Mouse (Mus musculus) CH12F3 (cell line): ENCODE measurements around the gene Set.

Experiments used
- in situ Hi-C: fragments of 300-500 bp; cut with MboI; formaldehyde crosslinking; loops from 2 replicates; pipeline ENCODE4 v1.14.3; 2020; ENCODE audit warnings: low sequenced_read_pairs

Gene Set

GRCm38 (mm10) chr2:30084632-30085031 is 27.5 kb downstream of the Set start:
- in situ Hi-C loops, result no loop called here

GRCm38 (mm10) chr2:30087310-30087709 is 30.1 kb downstream of the Set start:
- in situ Hi-C loops, result no loop called here

- in situ Hi-C loops, result no loop called here
Observed at GRCm38 (mm10) chr2:30091521-30091920, 34.3 kb downstream of the Set start.

- in situ Hi-C loops, result no loop called here
Observed at GRCm38 (mm10) chr2:30092280-30092918, 35.2 kb downstream of the Set start.

DNA sequence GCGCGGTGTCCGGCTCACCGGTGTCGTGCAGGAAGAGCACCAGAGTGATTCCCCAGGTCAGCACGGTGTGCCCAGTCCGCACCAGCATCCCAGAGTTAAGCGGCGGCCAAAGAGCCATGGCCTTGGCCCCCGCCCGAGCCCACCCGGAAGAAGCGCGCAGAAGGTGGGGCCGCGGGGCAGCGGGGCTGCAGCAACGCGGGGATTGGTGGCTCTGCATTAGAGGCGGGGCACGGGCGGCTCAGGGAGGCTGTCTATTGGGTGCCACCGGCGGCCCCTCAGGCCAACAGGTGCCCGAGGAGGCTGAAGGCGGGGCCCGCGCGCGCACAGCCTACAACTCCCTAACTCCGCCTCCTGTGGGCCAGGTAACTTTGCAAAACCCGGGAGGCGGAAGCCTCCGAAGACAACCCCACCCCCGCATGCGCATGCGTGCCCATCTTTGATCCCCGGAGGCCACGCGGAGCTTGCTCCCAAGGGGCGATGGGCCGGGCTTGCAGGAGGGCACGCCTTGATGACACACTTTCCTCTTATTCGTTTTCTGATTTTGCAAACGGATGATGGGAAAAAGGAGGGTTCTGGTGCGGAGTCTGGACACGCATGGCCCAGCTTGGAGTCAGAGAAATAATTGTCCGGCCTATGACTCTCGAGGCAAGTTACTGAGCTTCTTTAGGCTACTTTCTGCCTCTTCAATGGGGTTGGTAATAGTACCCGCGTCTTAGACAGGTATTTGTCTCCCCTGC is 36.5 kb downstream of the Set start, which contains the start of gene Zdhhc12:
Zdhhc12 (minus strand) TSS at position 178 of the 737 bp plus-strand sequence.
- in situ Hi-C loops, result no loop called here

GRCm38 (mm10) chr2:30094208-30094588 is 37.0 kb downstream of the Set start:
- in situ Hi-C loops, result no loop called here

DNA sequence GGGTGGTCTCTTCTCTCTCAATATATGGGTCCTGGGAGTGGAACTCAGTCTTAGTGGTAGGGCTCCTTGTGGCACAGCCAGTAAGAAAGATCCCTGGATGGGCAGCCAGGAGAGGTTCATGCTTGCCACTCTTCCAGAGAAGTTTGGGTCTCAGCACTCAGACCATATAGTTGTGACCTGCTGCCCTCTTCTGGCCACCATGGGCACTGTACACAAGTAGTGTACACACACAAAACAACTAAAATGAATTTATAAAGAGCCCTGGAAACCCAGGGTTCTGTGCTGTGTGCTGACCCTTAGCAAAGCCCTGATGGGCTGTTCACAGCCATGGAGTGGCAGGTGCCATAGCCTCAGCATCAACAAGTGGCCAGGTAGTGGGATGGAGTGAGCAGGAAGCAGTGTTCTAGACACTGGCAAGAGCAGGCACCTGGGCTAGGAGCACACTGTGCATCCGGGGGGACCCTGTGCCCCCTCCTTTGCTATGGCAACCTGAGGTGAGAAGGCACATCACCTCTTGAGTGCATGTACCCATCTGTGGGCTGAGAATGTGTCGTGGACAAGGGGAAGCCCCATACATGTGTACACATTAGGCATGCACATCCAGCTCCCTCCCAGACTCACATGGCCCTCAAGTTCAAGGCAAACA is 38.8 kb downstream of the Set start:
- in situ Hi-C loops, result no loop called here

DNA sequence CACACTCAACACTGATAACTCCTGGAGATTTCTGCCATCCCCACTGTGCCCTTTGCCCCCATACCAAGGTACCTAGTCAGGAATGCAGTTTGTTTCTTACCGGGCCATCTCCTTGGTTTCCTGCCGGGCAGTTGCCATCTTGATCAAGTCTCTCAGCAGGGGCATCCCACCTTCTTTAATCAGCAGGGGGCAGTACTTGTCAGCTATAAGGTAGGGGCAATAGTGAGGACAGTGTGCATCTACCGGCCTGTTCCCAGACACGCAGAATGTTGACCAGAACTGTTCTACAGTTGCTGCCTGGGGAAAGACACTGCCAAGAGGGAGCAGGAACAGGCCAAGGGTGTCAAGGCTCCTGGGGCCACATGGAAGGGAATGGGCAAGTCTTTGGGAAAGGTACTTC is 43.0 kb downstream of the Set start:
- in situ Hi-C loops, result no loop called here

- in situ Hi-C loops, result no loop called here
Observed at GRCm38 (mm10) chr2:30106364-30106763, 49.2 kb downstream of the Set start.

DNA sequence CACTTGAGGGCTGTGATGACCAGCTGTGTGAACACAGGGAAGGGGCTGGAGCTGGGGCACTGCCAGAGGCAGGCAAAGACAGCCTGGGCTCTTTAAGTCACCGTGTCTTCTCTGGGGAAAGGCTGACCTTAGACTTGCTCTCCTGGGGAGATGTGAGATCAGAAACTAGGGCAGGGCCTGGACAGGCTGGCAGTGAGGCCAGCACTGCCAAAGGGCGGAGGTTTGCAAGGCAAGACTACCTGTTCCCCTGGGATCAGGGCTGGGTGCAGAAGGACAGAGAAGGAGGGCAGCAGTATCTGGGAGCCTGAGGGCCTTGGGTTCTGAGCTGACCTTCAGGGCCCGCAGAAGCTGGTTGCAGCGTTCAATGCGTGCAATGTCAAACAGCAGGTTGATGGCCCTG is 50.5 kb downstream of the Set start:
- in situ Hi-C loops, result no loop called here

GRCm38 (mm10) chr2:30108260-30108659 is 51.1 kb downstream of the Set start:
- in situ Hi-C loops, result no loop called here

DNA sequence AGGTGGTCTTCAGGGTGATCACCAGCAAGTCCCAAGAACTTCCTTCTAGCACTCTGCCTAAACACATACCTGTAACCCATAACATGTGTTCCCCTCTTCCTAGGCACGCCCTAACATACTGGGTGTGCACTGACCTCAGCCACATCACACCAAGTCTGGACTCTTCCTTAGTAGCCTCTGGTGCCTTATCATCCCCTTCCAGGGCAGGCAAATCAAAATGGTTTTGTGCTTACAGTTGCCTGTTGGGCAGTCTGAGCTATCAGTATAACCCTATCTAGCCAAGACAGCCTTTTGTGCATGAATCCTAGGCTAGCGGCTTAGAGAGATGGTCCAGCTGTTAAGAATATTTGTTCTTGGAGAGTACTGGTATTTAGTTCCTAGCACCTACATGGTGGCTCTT is 54.3 kb downstream of the Set start:
- in situ Hi-C loops, result no loop called here

DNA sequence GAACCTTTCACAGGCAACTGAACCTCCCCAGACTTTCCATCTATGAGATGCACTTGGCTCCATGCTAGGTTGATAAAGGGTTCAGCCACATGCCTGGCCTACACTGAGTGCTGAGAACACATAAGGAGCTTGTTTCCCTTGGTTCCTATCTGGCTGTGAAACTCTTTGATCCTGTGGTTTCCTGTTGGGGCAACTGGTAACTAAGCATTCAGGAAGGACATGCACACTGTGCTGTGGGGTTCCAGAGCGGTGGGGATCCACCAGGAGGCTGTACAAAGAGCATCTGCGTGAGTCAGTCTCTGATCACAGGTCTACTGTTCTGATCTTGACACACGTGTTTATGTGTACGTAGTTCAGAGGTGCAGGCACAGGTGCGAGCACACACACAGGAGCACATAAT is 55.4 kb downstream of the Set start:
- in situ Hi-C loops, result no loop called here

DNA sequence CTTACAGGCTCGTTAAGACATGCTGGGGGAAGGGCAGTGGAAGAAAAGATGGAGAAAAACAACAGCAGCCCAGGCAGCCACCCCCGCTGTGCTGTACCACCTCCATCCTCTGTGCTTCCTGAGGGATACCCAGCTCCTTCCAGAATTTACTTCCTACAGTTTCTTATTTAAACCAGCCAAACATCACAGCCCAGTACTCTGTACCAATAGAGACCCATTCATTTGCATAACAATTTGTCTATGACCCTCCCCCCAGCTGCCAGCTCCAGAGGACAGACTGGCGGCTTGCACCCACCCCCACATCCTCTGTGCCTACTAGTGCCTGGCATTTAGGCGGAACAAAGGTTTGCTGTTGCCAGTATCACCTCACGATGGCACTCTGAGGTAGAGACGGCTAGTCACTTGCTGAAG is 62.5 kb downstream of the Set start:
- in situ Hi-C loops, result no loop called here

- in situ Hi-C loops, result no loop called here
Observed at GRCm38 (mm10) chr2:30120269-30120668, 63.1 kb downstream of the Set start.
